Mouse (Mus musculus) kidney, embryonic 16.5 days (tissue): ENCODE data around the gene Bst1. TPM values are rescaled to one million over a fixed set of nuclear protein-coding genes. Genes with fewer than 3 reads are reported as not detected.

Source experiments
- ATAC-seq: fragments of 200-750 bp; cut with Nextera tagmentation; 2 replicates; pipeline ENCODE4 v1.8.0; 2017; ENCODE audit warnings: moderate TSS enrichment; ENCODE audit not compliant: low FRiP score, low TSS enrichment
- H3K27ac ChIP-seq: fragments of 300-500 bp; sonication (generic); 2 replicates; pipeline ENCODE4 v1.5.1; 2014; ENCODE audit warnings: low read length
- H3K27me3 ChIP-seq: fragments of 300-500 bp; sonication (generic); 2 replicates; pipeline ENCODE4 v1.6.1; 2014; ENCODE audit warnings: low read length, control low read depth, mixed read lengths; ENCODE audit not compliant: insufficient read depth
- H3K36me3 ChIP-seq: fragments of 300-500 bp; sonication (generic); 2 replicates; pipeline ENCODE4 v1.6.1; 2014; ENCODE audit warnings: low read length, control low read depth, mixed read lengths; ENCODE audit not compliant: insufficient read depth
- H3K4me1 ChIP-seq: fragments of 300-500 bp; sonication (generic); 2 replicates; pipeline ENCODE4 v1.6.1; 2014; ENCODE audit warnings: low read length, control low read depth, mixed read lengths; ENCODE audit not compliant: insufficient read depth
- H3K4me2 ChIP-seq: fragments of 300-500 bp; sonication (generic); replicated peaks from 2 replicates; pipeline ENCODE4 v1.6.1; 2014; ENCODE audit warnings: low read depth, low read length
- H3K4me3 ChIP-seq: fragments of 300-500 bp; sonication (generic); 2 replicates; pipeline ENCODE4 v1.5.1; 2014; ENCODE audit warnings: mild to moderate bottlenecking, low read length
- H3K9ac ChIP-seq: fragments of 300-500 bp; sonication (generic); replicated peaks from 2 replicates; pipeline ENCODE4 v1.6.1; 2014; ENCODE audit warnings: low read length
- H3K9me3 ChIP-seq: fragments of 300-500 bp; sonication (generic); 2 replicates; pipeline ENCODE4 v1.6.1; 2016; ENCODE audit warnings: low read length, control low read depth
- WGBS: fragments of 180-500 bp; shearing (Covaris S2); extraction: QIAGEN DNeasy Blood & Tissue Kit; methylation state at CpG from one replicate; pipeline ENCODE4 v1.1.7; 2014; 5-methylcytosine and 5-hydroxymethylcytosine counted together
- polyA plus RNA-seq: library from polyadenylated mRNA; unstranded; fragments of >200 nt; fragmentation: Nextera tagmentation; extraction: Ambion mirVana; gene quantifications from 2 replicates; pipeline ENCODE4 v1.2.1, GENCODE M21; 2015

The Bst1 gene
- polyA plus RNA-seq, 1 experiment from 2014 or later = 0.47 TPM

- peaks cover 4% of the 10 kb centered on the region; the same call in 1 of the 2 replicates for H3K4me1 ChIP-seq
- no peaks in the 10 kb centered on the region for H3K27me3 ChIP-seq
- H3K4me3 ChIP-seq = peak within 1 kb of the TSS; percentile 56
Measured at GRCm38 (mm10) chr5:43868253-43868652, 49.6 kb downstream of the Bst1 start, which contains the start of gene Cd38. TSS of gene Cd38 (plus strand) at chr5:43868553.

GRCm38 (mm10) chr5:43868711-43869600 is 50.3 kb downstream of the Bst1 start:
- Histone ChIP-seq H3K27me3 (no peaks in the 10 kb centered on the region), H3K4me2 (peak overlapping the region; percentile 75), H3K27ac (peak overlapping the region; percentile 78), H3K4me1 (peaks cover 4% of the 10 kb centered on the region; the same call in 1 of the 2 replicates), H3K4me3 (peak overlapping the region; percentile 56), H3K36me3 (no peaks in the 10 kb centered on the region), H3K9me3 (no peaks in the 10 kb centered on the region), H3K9ac (peak overlapping the region; percentile 73)
- WGBS = 4% methylated on average over 28 of the region's 28 CpGs
- peak; percentile 70 for ATAC-seq

More at GRCm38 (mm10) chr5:43868253-43868652, 49.6 kb downstream of the Bst1 start, which contains the start of gene Cd38:
- peak within 1 kb of the TSS; percentile 73 for H3K9ac ChIP-seq
- peak; percentile 7; the same call in 1 of the 2 replicates for ATAC-seq
- H3K4me2 ChIP-seq = peak within 1 kb of the TSS; percentile 75
- H3K36me3 ChIP-seq = no peaks in the 10 kb centered on the region
- H3K9me3 ChIP-seq = no peaks in the 10 kb centered on the region
- peak within 1 kb of the TSS; percentile 78 for H3K27ac ChIP-seq

GRCm38 (mm10) chr5:43871845-43872244 is 53.2 kb downstream of the Bst1 start:
- ATAC-seq = no peak
- Histone ChIP-seq H3K27me3 (no peaks in the 10 kb centered on the region), H3K9me3 (peaks cover 2% of the 10 kb centered on the region; the same call in 1 of the 2 replicates), H3K9ac (no peak overlapping the region), H3K36me3 (no peaks in the 10 kb centered on the region), H3K4me3 (no peak overlapping the region), H3K4me2 (no peak overlapping the region), H3K4me1 (peaks cover 4% of the 10 kb centered on the region; the same call in 1 of the 2 replicates), H3K27ac (no peak overlapping the region)
- 72% methylated on average over 1 of the region's 1 CpGs for WGBS

DNA sequence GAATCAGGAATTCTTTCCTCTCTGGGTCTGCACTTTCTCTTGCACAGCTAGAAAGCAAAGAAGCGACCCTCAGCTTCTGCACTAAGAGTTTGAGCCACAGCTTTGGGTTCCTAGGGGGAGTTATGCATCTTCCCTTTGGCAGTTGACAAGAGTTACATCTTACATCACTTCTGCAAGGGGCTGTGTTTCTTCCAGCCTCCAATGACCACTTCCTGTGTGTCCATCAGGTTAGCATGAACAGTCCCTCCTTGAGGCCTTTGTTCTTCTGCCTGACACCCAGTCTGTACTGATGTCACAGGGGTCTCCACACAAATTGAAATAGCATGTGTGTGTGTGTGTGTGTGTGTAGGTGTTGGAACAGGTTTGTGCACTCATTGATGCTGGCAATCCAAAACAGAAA is 54.0 kb downstream of the Bst1 start:
- H3K4me3 ChIP-seq = no peak overlapping the region
- peaks cover 4% of the 10 kb centered on the region; the same call in 1 of the 2 replicates for H3K4me1 ChIP-seq
- no peaks in the 10 kb centered on the region for H3K36me3 ChIP-seq
- H3K4me2 ChIP-seq = no peak overlapping the region
- WGBS = 77% methylated on average over 1 of the region's 1 CpGs
- no peak overlapping the region for H3K27ac ChIP-seq
- H3K9me3 ChIP-seq = peaks cover 2% of the 10 kb centered on the region; the same call in 1 of the 2 replicates
- H3K27me3 ChIP-seq = no peaks in the 10 kb centered on the region
- H3K9ac ChIP-seq = no peak overlapping the region
- no peak for ATAC-seq

DNA sequence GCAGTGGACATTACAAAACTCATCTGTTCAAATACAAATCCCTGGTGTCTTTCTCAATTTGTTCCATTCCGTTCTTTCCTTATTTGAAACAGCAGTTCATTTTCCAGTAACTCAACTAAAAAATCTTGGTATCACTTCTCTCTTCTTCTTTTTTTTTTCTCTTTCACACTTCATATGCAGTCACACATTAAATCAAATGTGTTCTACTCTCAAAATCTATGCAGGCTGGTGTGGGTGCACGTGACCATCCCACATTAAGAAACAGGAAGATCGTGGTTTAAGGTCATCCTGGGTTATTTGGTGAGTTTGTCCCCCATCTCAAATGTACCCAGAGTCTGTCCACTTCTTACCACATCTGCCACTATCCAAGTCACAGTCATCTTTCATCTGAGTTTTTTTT is 63.3 kb downstream of the Bst1 start:
- H3K9me3 ChIP-seq = no peaks in the 10 kb centered on the region
- H3K36me3 ChIP-seq = 0 out of 2 replicates have a peak, but pooled peaks cover 2% of the 10 kb centered on the region
- no peak overlapping the region for H3K9ac ChIP-seq
- H3K27ac ChIP-seq = no peak overlapping the region
- ATAC-seq = no peak
- no peaks in the 10 kb centered on the region for H3K4me1 ChIP-seq
- WGBS = 92% methylated on average over 3 of the region's 3 CpGs
- no peaks in the 10 kb centered on the region for H3K27me3 ChIP-seq
- no peak overlapping the region for H3K4me2 ChIP-seq
- H3K4me3 ChIP-seq = no peak overlapping the region

DNA sequence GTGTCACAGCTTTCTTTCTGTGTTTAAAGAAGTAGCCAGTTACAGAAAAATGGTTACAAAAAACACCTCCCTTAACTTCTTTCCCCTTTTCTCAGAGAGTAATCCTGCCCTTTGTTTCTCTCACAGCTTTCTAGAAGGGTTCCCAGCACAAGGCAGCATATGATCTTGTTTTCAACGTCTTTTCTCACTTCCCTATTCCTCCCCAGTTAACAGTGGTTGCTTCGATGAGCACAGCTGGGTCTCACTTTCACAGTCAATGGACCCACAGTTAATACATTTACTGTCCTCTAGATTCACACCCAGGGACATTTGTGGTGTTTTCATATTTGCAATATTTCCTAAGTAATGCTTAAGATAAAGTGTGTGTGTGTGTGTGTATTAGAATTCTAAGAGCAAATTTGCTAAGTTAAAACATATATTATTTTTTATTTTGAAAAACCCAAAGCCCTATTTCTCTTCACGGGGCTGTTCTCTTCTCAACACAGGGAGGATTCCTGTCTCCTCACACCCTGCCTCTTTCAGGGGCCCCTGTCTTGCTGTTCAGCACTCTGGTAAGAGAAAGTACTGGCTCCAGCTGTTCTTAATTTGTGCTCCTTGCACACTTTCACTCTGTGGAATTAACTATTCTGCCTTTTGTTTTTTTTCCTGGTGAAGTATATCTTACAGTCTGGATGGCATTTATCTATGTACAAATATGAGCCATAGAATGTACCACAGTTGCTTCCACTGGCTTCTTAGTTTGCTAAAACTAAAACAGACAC is 66.6 kb downstream of the Bst1 start:
- no peak for ATAC-seq
- Histone ChIP-seq H3K36me3 (0 out of 2 replicates have a peak, but pooled peaks cover 2% of the 10 kb centered on the region), H3K27ac (no peak overlapping the region), H3K9ac (no peak overlapping the region), H3K9me3 (no peaks in the 10 kb centered on the region), H3K4me2 (no peak overlapping the region), H3K4me3 (no peak overlapping the region), H3K27me3 (no peaks in the 10 kb centered on the region), H3K4me1 (no peaks in the 10 kb centered on the region)
- WGBS = 32% methylated on average over 3 of the region's 3 CpGs

DNA sequence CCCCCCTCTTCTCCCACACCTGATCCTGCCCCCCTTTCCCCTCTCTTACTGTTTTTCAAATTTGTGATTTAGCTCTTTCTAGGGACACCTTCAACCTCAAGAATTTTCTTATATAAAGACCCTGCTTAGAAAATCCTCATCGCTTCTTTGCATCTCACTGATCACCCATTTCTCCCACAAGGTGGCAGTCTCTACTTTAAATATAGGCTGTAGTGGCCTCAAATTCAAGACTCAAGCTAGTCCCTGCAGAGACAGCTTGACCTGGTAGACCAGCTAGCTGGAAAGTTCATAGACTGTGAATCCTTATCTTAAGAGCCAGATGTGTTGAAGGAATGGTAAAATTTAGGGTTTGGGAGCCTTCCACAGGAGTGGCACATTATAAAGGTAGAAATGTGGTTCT is 73.7 kb downstream of the Bst1 start:
- no peak overlapping the region for H3K4me3 ChIP-seq
- no peaks in the 10 kb centered on the region for H3K27me3 ChIP-seq
- H3K36me3 ChIP-seq = no peaks in the 10 kb centered on the region
- no peak overlapping the region for H3K4me2 ChIP-seq
- H3K27ac ChIP-seq = no peak overlapping the region
- no peak overlapping the region for H3K9ac ChIP-seq
- no peaks in the 10 kb centered on the region for H3K9me3 ChIP-seq
- ATAC-seq = no peak
- WGBS = 27% methylated on average over 1 of the region's 1 CpGs
- no peaks in the 10 kb centered on the region for H3K4me1 ChIP-seq

Other genes starting within 250 kb of the Bst1 start
- gene Cc2d2a, start 156.5 kb upstream of the Bst1 start, polyA plus RNA-seq = 14.6 and 16.2 TPM in 2 replicates
- gene Fbxl5, start 2.8 kb downstream of the Bst1 start, polyA plus RNA-seq = 64.5 and 66.6 TPM in 2 replicates
- gene Cd38, start 49.7 kb downstream of the Bst1 start, polyA plus RNA-seq = 35.3 and 37.7 TPM in 2 replicates
- gene Gm7879, start 94.3 kb downstream of the Bst1 start, polyA plus RNA-seq = 0.59 and 1.5 TPM in 2 replicates
- 6.2 and 7.2 TPM in 2 replicates for gene Fgfbp1, start 162.9 kb downstream of the Bst1 start, polyA plus RNA-seq